Mouse (Mus musculus) retina, embryonic 14.5 days (tissue): ENCODE results near the gene Taldo1.
A peak's percentile ranks its signal among the peaks of the same experiment; 100 is the strongest.

Source experiments
- DNase-seq: peaks from one replicate; pipeline ENCODE4 v3.0.0-alpha.2; 2015; ENCODE audit warnings: low spot score

Taldo1 gene

DNA sequence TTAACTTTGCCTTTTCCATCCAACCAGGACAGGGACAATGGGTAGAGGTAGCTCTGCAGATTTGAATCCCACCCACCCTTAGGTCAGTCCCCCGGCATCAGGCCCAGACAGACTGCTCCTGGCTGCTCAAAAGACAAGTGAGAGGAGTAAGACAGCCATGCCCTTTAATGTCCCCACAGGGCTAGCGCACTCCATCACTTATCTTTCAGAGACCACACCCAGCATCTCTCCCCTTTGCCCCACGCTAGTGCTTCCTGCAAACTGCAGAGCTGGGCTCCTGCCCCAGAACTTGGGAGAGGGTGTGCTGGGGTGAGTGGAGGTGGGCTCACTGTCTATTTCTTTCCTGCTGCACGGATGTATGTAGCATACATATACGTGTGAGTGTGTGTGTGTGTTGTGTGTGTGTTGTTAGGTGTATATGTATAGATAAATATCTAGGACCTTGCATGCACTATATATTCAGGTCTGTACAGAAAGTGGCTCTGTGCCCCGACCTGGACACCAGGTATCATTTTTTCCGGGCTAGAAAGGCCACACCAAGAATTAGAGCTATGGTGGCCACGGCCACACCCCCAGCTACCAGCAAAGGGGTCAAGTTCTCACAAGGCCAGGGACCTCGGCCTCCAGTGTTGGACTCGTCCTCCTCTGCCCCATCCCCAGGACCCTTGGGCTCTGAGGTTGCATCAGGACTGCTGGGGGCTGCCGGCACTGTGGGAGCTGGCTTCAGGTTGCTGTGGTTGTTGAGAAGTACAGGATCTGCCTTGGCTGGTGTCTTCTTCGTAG, 35.1 kb downstream of the Taldo1 start:
- no peak for DNase-seq

GRCm38 (mm10) chr7:141428701-141429100, 36.7 kb downstream of the Taldo1 start:
- no peak for DNase-seq

DNA sequence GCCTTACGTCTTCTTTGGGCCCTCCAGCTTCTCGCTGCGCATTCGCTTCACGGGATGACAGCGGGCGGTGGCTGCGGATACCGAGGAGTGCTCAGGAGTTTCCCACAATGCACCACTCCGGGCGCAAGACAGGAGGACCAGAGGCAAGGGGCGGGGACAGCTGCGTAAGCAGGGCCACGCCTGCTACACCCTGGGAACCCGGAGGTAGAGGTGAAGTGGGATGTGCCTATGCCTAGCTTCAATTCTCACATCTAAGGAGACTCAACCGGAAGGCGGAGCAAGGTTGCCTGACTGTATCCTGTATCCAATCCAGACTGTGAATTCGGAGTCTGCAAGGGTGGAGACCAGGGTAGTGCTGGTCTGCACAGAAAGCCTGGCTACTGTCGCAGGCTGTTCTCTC, 37.3 kb downstream of the Taldo1 start, which contains the start of gene Cend1:
Cend1 (minus strand) TSS at position 182 of the 400 bp plus-strand sequence.
- DNase-seq = peak; percentile 72

DNA sequence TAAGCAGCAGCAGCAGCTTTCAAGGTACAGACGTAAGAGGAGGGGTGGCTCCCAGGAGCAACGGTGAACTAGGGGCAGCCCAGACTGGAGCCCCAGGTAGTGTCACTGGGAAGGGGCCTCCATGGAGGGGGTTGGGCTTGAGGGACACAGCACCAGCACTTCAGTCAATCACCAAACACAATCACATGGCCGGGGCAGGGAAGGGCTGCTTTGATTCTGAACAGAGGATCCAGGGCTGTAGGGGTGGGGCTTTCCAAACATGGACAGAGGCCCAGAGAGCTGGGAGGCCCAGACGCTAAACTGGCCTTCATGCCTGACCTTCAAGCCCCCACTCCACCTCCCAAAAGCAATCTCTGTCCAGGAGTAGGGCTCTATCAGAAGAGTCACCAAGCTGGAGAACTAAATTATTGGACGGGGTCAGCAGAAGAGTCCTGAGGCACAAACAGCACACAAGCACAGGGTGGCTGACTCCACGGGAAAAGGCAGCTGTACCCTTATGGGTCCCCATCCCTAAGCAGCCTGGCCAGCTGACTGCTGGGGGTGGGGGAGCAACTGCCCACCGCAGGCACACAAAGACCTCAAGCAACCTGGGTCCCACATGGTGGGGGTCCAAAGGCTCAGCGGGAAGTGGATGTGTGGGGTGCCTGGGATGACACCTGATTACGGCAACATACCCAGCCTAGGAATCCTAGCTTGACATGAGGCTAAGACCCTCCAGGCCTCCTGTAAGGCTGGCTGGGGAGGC, 38.0 kb downstream of the Taldo1 start:
- no peak for DNase-seq

DNA sequence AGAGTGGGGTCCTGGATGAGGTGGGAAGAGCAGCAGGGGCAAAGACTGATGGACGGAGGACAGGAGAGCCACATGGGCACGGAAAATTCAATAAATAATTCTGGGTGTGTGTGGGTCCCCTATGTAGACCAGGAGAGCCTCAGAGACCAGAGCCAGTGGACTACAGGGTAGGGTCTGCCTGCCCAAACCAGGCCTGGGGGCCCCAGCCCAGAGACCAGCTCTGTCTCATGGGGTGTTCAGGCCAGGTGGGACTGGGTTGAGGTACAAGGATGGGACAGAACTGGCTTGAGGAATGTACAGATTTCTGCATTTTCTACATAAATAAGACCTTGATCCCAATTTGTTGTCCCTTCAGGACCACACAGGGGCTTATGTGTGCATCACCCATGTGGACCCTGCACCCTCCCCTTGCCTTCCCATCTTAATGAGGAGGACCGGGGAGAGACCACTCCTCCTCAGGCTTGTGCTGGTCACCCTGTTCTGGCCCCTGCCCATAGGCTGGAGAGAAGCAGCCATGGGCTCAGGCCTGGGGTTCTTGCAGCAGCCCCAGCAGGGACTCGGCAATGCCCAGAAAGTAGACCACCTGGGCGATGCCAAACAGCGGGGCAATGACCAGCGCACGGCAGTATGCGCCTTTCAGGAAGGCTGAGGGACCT, 38.7 kb downstream of the Taldo1 start:
- DNase-seq = no peak

GRCm38 (mm10) chr7:141431434-141432185, 39.6 kb downstream of the Taldo1 start:
- no peak for DNase-seq

- no peak for DNase-seq
Measured at GRCm38 (mm10) chr7:141432186-141432611, 40.2 kb downstream of the Taldo1 start.

- DNase-seq = no peak
Measured at GRCm38 (mm10) chr7:141432741-141433516, 40.9 kb downstream of the Taldo1 start.

DNA sequence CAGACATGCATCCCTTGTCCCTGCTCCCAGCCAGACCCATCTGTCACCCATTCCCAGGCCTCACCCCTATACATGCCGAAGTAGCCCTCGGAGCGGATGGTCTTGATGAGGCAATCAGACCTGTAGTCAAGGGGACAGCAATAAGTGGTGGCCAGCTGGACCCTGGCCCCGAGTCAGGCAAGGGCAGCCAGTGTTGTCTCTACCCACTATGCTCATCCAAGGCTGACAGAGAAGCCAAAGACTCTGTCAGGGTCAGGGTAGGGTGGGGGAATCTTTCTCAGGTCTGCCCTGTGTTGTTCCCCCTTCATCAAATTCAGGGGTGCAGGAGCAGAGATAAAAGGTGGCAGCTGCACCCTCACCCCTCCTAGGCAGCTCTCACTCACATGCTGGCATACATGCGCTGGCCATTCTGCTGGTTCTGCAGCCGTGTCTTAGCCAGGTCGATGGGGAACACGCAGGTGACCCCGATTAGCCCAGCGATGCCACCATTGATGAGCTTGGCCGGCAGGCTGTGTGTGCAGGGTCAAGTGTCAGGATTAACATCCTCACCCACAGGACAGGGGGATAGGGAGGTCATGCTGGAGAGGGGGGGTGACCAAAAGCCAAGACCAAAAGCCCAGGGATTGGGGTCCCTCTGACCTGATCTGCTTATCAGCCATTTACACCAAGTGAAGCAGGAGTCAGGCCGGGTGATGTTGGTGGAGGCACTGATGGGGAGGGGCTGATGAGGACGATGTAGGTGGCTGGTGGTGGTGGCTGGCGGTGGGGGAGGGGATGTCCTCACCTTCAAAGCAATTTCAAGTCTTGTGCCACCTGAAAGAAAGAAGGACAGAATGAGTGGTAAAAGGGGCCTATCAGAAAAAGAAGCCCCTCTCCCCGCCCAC, 41.8 kb downstream of the Taldo1 start:
- no peak for DNase-seq

DNA sequence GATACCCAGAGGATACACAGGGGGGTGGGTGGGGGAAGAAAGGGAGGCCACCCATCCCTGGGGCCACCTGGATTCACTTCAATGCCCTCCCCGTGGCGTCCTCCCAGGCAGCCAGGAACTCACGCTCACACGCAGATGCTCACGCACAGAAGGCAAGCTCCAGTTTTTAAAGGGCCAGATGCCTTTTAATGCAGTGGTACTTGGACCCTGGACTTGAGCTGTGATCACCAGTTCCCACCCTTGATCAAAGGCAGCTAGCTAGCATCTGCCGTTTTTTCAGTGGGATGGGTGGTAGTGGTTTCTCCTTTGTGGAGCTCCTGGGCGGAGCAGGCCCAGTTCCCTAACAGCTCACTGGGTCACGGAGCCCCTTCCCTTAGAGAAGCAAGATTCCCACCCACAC, 42.5 kb downstream of the Taldo1 start:
- DNase-seq = peak; percentile 68

DNA sequence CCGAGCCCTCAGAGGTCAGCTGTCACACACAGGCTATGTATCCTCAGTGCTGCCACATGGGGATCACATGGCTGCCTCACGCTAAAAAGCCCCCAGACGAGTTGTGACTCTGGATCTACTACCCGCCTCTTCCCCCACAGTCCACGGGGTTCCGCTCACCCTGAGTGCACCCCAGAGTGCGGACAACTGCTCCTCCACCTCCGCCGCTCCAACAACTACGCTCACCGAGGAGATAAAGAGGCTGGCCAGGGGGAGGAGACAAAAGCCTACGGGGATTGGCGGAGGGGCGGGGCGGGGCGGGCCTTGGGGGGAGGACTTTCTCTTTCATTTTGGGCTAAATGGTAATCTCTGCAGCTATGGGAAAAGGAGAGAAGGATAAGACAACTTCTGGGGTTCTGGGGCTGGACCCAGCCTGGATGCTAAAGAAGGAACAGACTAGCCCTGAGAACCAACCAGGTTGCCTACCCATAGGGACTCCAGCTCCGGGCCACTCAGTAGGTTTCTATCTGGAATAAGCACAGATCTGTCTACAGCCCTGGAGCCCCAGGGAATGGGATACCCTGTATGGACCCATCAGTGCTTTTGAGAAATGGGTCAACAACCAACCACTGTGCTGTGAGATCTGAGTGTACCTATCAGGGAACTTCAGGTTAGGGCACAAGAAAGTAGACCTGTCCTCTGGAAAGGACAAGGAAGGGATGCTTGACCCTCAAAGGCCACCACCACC, 43.3 kb downstream of the Taldo1 start:
- peak; percentile 49 for DNase-seq

DNA sequence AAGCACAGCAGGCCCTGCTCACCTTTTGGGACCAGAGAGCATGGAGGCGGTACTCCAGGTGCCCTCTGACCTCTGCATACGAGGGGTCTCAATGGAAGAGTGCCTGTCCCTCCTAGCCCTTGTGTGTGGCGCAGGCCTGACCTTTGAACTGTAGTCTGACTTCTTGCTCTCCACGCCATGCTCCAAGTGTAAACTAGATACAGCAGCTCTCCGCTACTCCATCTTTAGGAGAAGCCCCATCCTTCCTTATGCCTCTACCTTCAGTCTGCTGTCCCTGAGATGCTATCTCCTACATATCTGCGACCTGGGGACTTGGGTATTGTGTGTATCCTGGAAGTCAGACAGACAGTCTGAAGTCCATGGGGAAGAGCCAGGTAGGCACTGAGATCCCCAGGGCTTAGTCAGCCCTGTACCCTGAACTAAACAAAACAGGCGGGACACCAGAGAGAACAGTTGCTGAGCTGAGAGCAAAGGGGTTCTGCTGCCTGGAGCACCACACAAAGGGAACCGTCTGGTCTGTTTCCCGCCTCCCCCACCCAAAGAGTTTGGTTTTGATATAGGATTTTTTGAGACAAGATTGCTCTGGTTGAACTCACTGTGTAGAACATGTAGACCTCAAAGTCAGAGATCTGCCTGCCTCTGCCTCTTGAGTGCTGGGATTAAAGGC, 44.0 kb downstream of the Taldo1 start:
- no peak for DNase-seq

GRCm38 (mm10) chr7:141436523-141436892, 44.5 kb downstream of the Taldo1 start:
- no peak for DNase-seq

DNA sequence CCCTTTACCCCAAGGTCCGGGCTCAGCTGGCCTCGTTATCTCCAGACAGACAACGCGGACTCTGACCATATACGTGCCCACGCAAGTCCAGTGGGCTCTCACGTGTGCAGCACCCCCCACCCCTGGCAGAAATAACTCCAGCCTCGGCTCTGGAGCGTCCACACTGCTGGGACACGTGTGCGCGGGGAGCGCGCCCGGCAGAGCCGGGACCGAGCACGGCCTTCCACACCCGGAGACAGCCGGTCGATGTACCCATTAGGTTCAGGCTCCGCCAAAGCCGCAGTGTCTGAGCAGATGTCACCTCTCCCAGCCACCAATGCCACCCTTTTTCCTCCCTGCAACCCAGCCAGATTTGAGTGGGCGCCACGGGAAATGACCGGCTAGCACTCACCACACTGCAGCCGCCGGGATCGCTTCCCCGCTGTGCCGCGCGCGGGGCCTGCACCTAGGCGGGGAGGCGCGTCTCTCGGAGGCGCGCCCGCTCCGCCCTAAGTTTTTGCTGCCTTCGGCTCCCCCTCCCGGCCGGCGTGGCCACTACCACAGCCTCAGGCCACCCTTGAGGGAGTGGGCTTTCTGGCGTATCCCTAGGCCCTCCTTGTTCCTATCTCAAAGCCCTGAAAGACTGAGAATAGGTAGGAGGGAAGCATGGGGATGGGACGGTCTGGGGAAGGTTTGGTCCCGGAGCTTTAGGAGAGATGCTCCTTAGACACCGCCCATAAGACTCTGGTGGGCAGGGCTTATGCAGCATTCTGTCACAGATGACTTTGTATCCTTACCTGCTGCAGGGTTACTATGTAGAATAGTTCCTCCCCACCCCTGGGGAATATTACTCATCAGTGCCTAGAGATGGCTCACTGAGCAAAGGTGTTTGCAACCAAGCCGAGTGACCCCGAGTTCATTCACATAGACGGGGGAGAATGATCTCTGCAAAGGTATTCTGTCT, 45.5 kb downstream of the Taldo1 start, which contains the start of gene Slc25a22:
Slc25a22 (minus strand) TSS at position 715 of the 943 bp plus-strand sequence.
- peak; percentile 85 for DNase-seq

DNA sequence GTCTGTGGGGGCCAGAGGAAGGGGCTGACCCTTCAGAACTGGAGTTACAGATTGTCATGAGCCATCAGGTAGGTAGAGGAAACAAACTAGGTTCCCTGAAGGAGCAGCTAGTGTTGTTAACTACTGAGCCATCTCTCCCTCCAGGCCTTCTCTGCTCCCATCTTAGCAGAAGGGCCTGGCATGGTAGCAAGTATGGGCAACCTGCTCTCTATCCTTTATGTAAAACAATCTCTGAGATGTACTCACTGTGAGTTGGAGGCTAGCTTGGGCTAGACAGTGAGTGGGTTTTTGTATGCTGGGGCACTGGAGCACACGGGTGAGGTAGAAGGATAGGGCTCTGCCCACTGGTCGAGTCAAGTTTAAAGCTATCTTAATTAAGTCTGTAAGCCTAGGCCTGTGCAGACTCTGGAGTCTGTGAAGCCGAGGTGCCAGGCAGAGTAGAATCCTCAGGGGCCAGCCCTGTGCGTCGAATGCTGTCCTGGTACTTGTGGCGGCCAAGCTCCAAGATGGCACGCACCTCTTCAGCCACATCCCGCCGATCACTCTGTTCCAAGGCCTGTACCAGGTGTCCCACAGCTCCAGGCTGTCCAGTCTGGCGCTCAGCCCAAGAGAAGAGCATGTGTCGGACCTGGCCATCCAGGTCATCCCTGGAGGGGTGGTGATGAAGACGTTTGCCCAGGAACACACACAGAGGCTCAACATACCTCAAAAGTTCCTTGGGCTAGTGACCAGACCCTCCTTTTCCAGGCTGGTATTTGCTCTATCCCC, 46.4 kb downstream of the Taldo1 start:
- DNase-seq = no peak

GRCm38 (mm10) chr7:141439140-141439679, 47.2 kb downstream of the Taldo1 start:
- DNase-seq = no peak

DNA sequence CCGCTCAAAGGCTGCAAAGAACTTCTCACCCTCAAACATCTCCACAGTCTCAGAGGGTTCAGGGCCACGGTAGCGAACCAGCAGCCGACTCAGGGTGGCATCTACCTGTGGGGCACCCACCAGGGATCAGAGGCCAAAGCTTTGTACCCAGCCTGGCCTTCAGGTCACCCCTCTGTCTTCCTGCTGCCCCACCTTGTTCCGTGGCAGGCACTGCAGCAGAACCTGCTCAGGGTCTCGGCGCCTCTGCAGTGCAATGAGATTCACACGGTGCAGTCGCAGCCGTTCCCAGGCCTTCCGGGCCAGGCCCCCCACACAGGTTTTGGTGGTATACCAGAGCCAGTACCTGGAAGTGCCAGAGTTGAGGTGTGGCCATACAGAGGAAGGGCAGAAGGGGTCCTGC, 47.8 kb downstream of the Taldo1 start:
- no peak for DNase-seq
